Mouse (Mus musculus) hindbrain, embryonic 15.5 days (tissue): ENCODE results near the gene Bloc1s6. TPM values are rescaled to one million over a fixed set of nuclear protein-coding genes. Genes with fewer than 3 reads are reported as not detected.

ENCODE experiments used
- ATAC-seq: fragments of 200-750 bp; cut with Nextera tagmentation; 2 replicates; pipeline ENCODE4 v1.8.0; 2017; ENCODE audit warnings: low read depth, moderate number of reproducible peaks, moderate TSS enrichment; ENCODE audit not compliant: low FRiP score
- H3K27ac ChIP-seq: fragments of 300-500 bp; sonication (generic); replicated peaks from 2 replicates; pipeline ENCODE4 v1.5.1; 2015; ENCODE audit warnings: mild to moderate bottlenecking, inconsistent platforms
- H3K27me3 ChIP-seq: fragments of 300-500 bp; sonication (generic); 2 replicates; pipeline ENCODE4 v1.6.1; 2015; ENCODE audit warnings: control low read depth, inconsistent platforms
- H3K36me3 ChIP-seq: fragments of 300-500 bp; sonication (generic); 2 replicates; pipeline ENCODE4 v1.6.1; 2015; ENCODE audit warnings: control low read depth, inconsistent platforms
- H3K4me1 ChIP-seq: fragments of 300-500 bp; sonication (generic); replicated peaks from 2 replicates; pipeline ENCODE4 v1.6.1; 2015; ENCODE audit warnings: control low read depth, inconsistent platforms
- H3K4me2 ChIP-seq: fragments of 300-500 bp; sonication (generic); 2 replicates; pipeline ENCODE4 v1.6.1; 2015; ENCODE audit warnings: moderate library complexity, mild to moderate bottlenecking, inconsistent platforms
- H3K4me3 ChIP-seq: fragments of 300-500 bp; sonication (generic); 2 replicates; pipeline ENCODE4 v1.5.1; 2015; ENCODE audit warnings: mild to moderate bottlenecking, inconsistent platforms
- H3K9ac ChIP-seq: fragments of 300-500 bp; sonication (generic); 2 replicates; pipeline ENCODE4 v1.6.1; 2015; ENCODE audit warnings: inconsistent platforms
- H3K9me3 ChIP-seq: fragments of 300-500 bp; sonication (generic); 2 replicates; pipeline ENCODE4 v1.6.1; 2016; ENCODE audit warnings: control low read depth, inconsistent platforms
- WGBS: fragments of 180-500 bp; shearing (Covaris S2); methylation state at CpG from one replicate; pipeline ENCODE4 v1.1.7; 2015; 5-methylcytosine and 5-hydroxymethylcytosine counted together
- polyA plus RNA-seq: library from polyadenylated mRNA; unstranded; fragments of >200 nt; fragmentation: Nextera tagmentation; extraction: Ambion mirVana; gene quantifications from 2 replicates; pipeline ENCODE4 v1.2.1, GENCODE M21; 2015

Bloc1s6 gene
- polyA plus RNA-seq, 1 experiment from 2014 or later: 91.7 TPM

DNA sequence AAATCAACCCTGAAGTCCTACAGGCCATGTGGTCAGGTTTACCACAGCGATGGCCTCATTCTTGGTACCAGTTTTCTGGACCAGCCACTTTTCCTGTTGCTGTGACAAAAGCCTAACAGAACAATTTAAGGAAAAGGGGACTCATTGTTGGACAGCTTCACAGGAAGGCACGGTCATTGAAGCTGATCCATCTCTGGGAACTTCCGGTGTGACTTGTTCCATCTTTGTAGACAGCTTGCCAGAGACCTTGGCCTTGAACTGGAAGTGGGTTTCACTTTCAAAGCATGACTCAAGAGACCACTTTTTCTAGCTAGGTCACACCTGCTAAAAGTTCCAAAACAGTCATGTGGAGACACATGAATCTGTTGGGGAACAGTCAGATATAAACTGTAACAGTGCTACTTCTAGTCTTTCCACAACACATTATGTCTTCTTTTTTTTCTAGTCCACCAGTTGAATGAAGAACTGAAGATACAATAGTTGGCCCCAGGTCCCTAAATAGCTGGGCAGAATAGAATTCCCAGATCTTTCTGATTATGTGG is 21.9 kb upstream of the Bloc1s6 start:
- no peak overlapping the region for H3K4me2 ChIP-seq
- H3K4me3 ChIP-seq: no peak overlapping the region
- no peak overlapping the region for H3K27ac ChIP-seq
- H3K27me3 ChIP-seq: no peaks in the 10 kb centered on the region
- H3K4me1 ChIP-seq: no peaks in the 10 kb centered on the region
- no peak overlapping the region for H3K9ac ChIP-seq
- H3K36me3 ChIP-seq: no peaks in the 10 kb centered on the region
- H3K9me3 ChIP-seq: no peaks in the 10 kb centered on the region
- no peak for ATAC-seq
- 90% methylated on average over 3 of the region's 3 CpGs for WGBS

DNA sequence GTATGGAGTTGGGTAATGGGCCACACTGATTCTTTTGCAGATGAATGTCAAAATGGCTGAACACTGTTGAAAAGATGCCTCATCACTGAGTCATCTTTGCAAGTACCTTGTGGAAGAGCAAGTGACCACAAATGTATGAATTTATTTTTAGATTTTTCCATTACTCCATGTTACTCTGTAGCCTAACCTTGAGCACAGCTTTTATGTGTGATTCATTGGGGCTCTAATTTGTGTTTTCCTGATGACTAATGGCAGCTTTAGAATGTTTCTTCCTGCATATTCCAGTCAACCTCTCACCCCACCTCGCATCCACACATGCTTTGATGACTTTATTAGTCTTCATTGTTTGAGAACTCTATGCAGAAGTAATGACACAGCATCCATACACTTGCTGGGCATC is 19.1 kb upstream of the Bloc1s6 start:
- Histone ChIP-seq H3K27ac (no peak overlapping the region), H3K4me2 (no peak overlapping the region), H3K36me3 (no peaks in the 10 kb centered on the region), H3K4me1 (no peaks in the 10 kb centered on the region), H3K9me3 (no peaks in the 10 kb centered on the region), H3K9ac (no peak overlapping the region), H3K4me3 (no peak overlapping the region), H3K27me3 (peaks cover 3% of the 10 kb centered on the region; the same call in 1 of the 2 replicates)
- 72% methylated on average over 1 of the region's 1 CpGs for WGBS
- no peak for ATAC-seq

DNA sequence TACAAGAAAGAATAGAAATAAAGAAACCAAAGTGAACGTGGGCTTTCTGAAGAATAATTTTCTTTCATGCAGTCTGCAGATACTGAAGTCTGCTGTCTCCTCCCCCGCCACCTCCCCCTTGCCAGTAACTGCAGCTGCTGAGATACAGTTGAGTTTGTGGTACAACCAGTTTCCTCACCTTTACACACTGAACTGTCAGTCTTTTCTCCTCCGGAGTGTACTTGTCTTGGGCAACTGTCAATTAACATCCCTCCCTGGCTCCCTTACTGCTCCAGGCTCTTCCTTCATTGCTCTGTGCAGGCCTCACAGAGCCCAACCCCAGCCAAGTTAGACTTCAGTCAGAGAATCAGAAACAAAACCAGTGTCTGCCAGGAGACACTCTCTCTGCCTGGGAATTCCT is 17.7 kb upstream of the Bloc1s6 start:
- Histone ChIP-seq H3K4me1 (no peaks in the 10 kb centered on the region), H3K9me3 (no peaks in the 10 kb centered on the region), H3K4me3 (no peak overlapping the region), H3K36me3 (no peaks in the 10 kb centered on the region), H3K27ac (no peak overlapping the region), H3K9ac (no peak overlapping the region), H3K4me2 (no peak overlapping the region), H3K27me3 (peaks cover 3% of the 10 kb centered on the region; the same call in 1 of the 2 replicates)
- WGBS: 82% methylated on average over 3 of the region's 3 CpGs
- no peak for ATAC-seq

DNA sequence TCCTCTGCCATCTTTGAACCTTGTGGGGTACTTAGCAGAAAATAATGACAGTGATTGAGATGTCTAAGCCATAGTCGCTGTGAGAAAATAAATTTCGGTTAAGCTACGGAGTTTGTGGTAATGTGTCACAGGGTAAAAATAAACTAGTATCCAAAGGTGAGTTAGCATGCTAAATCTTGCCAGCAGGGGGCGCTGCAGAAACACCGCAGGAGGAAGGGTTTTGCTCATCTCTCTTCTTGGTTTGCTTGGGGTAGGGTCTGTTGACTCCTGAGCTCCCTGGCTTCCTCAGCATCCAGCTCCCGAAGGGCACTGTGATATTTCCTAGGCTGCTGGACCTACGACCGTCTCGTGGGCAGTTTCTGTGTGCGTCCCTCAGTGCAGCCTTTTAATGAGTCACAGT is 12.7 kb upstream of the Bloc1s6 start:
- Histone ChIP-seq H3K9ac (no peak overlapping the region), H3K27ac (no peak overlapping the region), H3K36me3 (no peaks in the 10 kb centered on the region), H3K4me2 (no peak overlapping the region), H3K27me3 (peaks cover 6% of the 10 kb centered on the region; the same call in 1 of the 2 replicates), H3K4me1 (no peaks in the 10 kb centered on the region), H3K4me3 (no peak overlapping the region), H3K9me3 (no peaks in the 10 kb centered on the region)
- ATAC-seq: no peak
- 58% methylated on average over 10 of the region's 10 CpGs for WGBS

DNA sequence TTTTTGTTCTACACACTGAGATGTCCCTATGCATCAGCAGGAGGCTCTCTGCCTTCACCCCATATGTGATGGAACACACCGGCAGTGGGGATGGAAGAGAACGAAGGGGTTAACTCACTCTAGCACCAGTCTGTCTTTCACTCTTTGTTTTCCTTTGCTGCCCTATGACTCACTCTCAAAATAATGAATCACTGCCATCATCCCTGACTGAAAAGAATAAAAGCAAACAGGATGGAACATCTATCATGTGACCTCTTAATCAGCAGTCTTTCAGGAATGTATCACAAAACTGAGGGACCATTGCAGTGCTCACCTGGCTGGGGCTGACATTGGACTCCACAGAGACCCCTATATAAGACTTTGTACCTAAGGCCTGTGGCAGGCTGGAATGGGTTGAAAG is 6.8 kb upstream of the Bloc1s6 start:
- H3K27ac ChIP-seq: no peak overlapping the region
- H3K9ac ChIP-seq: no peak overlapping the region
- 24% methylated on average over 2 of the region's 2 CpGs for WGBS
- H3K4me1 ChIP-seq: no peaks in the 10 kb centered on the region
- H3K27me3 ChIP-seq: peaks cover 19% of the 10 kb centered on the region
- H3K36me3 ChIP-seq: no peaks in the 10 kb centered on the region
- no peak for ATAC-seq
- no peak overlapping the region for H3K4me3 ChIP-seq
- H3K9me3 ChIP-seq: no peaks in the 10 kb centered on the region
- H3K4me2 ChIP-seq: no peak overlapping the region

DNA sequence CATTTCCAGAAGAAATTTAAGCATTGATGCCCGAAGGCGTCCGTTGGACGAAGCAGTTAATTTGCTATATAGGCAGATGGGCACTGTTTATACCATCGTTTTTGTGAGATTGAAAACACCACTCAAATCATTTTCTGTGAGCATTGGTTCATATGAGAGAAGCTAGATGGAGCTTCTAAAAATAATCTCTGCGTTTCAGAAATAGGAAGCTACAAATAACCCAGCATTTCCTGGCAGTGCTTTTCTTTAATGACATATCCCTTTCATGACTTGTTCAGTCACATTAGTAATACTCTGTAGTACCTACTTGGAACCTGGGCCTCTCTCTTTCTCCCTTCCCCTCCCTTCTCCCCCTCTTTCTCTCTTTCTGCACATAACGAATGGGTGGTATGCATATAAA is 720 bp downstream of the Bloc1s6 start:
- H3K4me3 ChIP-seq: peak overlapping the region; percentile 99
- H3K27ac ChIP-seq: peak overlapping the region; percentile 97
- 37% methylated on average over 7 of the region's 7 CpGs for WGBS

DNA sequence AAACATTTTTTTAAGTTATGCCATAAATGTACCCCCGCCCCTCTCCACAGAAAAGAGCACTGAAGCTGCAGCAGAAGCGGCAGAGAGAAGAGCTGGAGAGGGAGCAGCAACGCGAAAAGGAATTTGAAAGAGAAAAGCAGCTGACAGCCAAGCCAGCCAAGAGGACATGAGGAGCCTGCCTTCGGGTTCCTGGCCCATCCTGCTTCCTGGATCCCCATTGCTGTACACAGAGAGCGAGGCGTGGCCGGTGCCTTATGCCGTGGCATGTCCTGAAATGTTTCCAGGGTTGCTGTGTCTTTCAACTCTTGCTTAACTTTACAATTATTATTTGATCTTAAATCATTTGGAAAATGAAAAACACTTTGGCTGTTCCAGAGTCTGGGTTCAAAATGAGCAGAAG is 8.2 kb downstream of the Bloc1s6 start:
- no peak for ATAC-seq
- H3K9me3 ChIP-seq: no peaks in the 10 kb centered on the region
- WGBS: 92% methylated on average over 9 of the region's 9 CpGs
- no peak overlapping the region for H3K9ac ChIP-seq
- H3K27me3 ChIP-seq: no peaks in the 10 kb centered on the region
- H3K36me3 ChIP-seq: peaks cover 38% of the 10 kb centered on the region
- H3K4me1 ChIP-seq: no peaks in the 10 kb centered on the region
- H3K27ac ChIP-seq: no peak overlapping the region
- H3K4me2 ChIP-seq: no peak overlapping the region
- no peak overlapping the region for H3K4me3 ChIP-seq

More for the DNA sequence above, 720 bp downstream of the Bloc1s6 start:
- Histone ChIP-seq H3K36me3 (peaks cover 3% of the 10 kb centered on the region; the same call in 1 of the 2 replicates), H3K4me1 (peaks cover 24% of the 10 kb centered on the region), H3K9me3 (no peaks in the 10 kb centered on the region), H3K27me3 (peaks cover 14% of the 10 kb centered on the region), H3K4me2 (peak overlapping the region; percentile 67), H3K9ac (peak overlapping the region; percentile 95)
- ATAC-seq: no peak; the same call in 1 of the 2 replicates

DNA sequence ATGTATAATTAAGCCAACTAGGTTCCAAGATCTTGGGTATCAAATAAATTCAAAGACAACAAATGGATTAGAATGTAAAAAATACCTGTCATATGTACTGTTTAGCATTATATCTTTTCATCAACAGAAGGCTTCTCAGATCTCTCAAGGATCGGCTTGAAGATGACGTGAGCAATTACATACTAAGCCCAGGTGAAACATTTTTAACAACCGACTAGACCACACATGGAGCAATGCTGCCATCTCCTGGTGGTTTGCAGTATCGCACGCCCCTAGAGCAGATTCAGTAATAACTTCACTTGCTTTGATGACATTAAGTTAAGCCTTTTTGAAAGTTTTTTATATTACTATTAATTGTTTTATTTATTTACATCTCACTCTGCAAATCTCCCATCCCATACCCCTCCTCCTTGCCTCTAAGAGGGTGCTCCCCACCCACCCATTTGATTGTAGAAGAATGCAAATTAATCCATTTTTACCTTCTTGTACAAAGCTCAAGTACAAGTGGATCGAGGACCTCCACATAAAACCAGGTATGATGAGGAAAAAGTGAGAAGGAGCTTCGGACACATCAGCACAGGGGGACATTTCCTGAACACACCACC is 15.5 kb downstream of the Bloc1s6 start:
- Histone ChIP-seq H3K4me1 (no peaks in the 10 kb centered on the region), H3K36me3 (peaks cover 6% of the 10 kb centered on the region), H3K9ac (no peak overlapping the region), H3K27me3 (no peaks in the 10 kb centered on the region), H3K4me2 (peak overlapping the region; percentile 41), H3K4me3 (0 out of 2 replicates have a peak overlapping the region, but pooled peaks have one; percentile 20), H3K9me3 (no peaks in the 10 kb centered on the region), H3K27ac (no peak overlapping the region)
- WGBS: 17% methylated on average over 7 of the region's 7 CpGs
- peak; percentile 73; the same call in 1 of the 2 replicates for ATAC-seq

DNA sequence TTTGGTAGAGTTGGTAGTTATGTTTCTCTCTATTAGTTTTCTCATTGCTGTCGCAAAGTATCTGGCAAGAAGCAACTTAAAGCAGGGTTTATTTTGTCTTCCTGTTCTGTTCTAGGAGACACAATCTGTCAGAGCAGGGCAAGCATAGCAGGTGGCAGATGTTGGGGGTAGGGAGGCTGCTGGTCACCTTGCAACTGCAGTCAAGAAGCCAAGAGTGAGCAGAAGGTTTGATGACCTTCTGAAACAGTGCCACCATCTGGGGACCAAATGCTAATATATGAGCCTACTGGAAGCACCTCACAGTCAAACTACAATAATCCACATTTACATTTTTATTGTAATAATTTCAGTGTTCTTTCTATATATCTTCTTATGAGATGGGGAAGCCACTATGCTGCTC is 21.5 kb downstream of the Bloc1s6 start:
- Histone ChIP-seq H3K9me3 (no peaks in the 10 kb centered on the region), H3K27ac (no peak overlapping the region)
- WGBS: 86% methylated on average over 1 of the region's 1 CpGs

DNA sequence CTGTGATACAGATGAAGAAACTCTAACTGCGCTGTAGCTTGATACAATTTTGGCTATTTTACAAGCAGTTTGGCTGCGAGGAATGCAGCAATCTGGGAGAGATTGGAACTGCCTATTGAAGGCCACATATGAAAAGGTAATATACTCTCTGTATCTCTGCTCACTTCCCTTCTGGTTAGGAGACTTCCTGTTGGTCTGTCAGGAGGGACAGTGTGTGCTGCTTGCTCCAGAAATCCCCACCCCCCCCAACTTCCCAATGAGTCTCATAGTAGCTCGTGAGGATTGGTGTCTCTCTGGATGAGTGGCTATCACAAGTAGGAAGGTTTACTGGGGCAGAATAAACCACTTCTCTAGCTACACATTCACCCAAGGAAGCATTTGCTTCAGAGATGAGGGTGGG is 24.7 kb downstream of the Bloc1s6 start:
- Histone ChIP-seq H3K27me3 (peaks cover 18% of the 10 kb centered on the region), H3K4me1 (peaks cover 6% of the 10 kb centered on the region), H3K9ac (no peak overlapping the region), H3K4me2 (no peak overlapping the region), H3K4me3 (no peak overlapping the region), H3K36me3 (no peaks in the 10 kb centered on the region), H3K27ac (no peak overlapping the region), H3K9me3 (no peaks in the 10 kb centered on the region)
- no peak for ATAC-seq
- 68% methylated on average over 3 of the region's 3 CpGs for WGBS

More for the DNA sequence above, 21.5 kb downstream of the Bloc1s6 start:
- no peaks in the 10 kb centered on the region for H3K36me3 ChIP-seq
- H3K4me1 ChIP-seq: peaks cover under 1% of the 10 kb centered on the region
- ATAC-seq: no peak
- H3K4me3 ChIP-seq: no peak overlapping the region
- no peak overlapping the region for H3K4me2 ChIP-seq
- H3K27me3 ChIP-seq: peaks cover 16% of the 10 kb centered on the region
- H3K9ac ChIP-seq: no peak overlapping the region

DNA sequence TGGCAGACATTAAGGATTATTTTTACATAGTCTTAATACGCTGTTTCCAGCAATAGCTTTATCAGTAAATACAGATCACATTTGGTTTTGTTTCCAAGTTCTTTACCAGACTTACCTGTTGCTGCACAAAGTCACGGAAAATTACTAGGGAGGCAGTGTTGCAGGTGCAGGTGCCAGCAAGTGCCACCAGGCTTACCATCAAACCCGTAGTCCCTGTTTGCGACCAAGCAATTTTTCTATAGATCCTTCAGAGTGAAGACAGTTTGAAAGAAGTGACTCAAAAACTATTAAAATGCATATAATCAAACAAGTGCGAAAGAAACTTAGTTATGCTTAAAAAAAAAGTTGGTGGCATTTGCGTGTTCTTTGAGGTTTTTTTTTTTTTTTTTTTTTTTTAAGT is 26.2 kb downstream of the Bloc1s6 start:
- Histone ChIP-seq H3K9ac (no peak overlapping the region), H3K27me3 (peaks cover 18% of the 10 kb centered on the region), H3K4me2 (no peak overlapping the region), H3K4me1 (peaks cover 6% of the 10 kb centered on the region), H3K4me3 (no peak overlapping the region), H3K27ac (no peak overlapping the region), H3K9me3 (no peaks in the 10 kb centered on the region), H3K36me3 (no peaks in the 10 kb centered on the region)
- ATAC-seq: no peak
- 57% methylated on average over 6 of the region's 6 CpGs for whole genome bisulfite sequencing

DNA sequence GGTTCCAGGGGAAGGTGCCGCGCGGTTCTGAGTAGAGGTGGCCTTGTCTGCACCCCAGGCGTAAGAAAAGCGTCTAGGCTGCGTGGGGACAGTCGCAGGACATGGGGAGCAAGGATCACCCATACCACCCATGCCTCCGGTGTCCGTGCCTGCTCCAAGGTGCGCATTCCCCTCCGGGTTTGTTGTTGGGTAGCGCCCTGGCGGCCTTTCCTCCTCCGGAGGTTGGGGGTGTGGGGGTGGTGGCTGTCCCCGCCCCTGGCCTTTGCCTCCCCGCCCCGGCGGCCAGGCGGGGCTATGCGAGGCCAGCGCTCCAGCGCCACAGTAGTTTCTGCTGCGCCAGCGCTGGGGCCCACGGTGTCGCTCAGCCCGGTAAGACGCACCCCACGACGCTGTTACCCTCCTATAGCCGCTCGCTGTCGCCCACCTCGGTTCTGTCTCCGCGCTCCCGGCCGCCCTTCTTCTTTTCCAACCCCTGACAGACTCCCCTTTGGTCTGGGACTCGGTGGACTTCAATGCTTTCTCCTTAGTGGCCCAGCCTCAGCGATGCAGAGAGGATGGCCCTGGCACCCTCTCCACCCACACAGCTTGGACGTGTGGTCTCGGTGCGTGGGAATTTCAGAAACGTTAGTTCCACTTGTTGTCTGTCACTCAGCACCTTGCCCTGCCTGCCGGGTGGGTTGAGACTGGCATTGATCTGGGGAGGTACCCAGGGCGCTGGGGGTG is 26.9 kb downstream of the Bloc1s6 start, which contains the start of gene Sqor:
Gene Sqor (plus strand): TSS at position 167 of the 723 bp plus-strand sequence.
- no peak within 1 kb of the TSS for H3K27ac ChIP-seq
- H3K4me1 ChIP-seq: peaks cover 6% of the 10 kb centered on the region
- H3K36me3 ChIP-seq: no peaks in the 10 kb centered on the region
- ATAC-seq: peak; percentile 71; the same call in 1 of the 2 replicates
- peak within 1 kb of the TSS; percentile 44 for H3K4me3 ChIP-seq
- WGBS: under 1% methylated on average over 44 of the region's 46 CpGs
- peak within 1 kb of the TSS; percentile 23 for H3K9ac ChIP-seq
- no peaks in the 10 kb centered on the region for H3K9me3 ChIP-seq
- peak within 1 kb of the TSS; percentile 91 for H3K4me2 ChIP-seq
- peaks cover 18% of the 10 kb centered on the region for H3K27me3 ChIP-seq
